Mouse (Mus musculus): ENCODE measurements around the gene Ep400.
A peak's percentile ranks its signal among the peaks of the same experiment; 100 is the strongest.
"Not testable (repeated sequence)": the region's sequence is repeated elsewhere in the genome, so short reads cannot be mapped to it uniquely, and the experiment has no call there.

Ep400 gene

DNA sequence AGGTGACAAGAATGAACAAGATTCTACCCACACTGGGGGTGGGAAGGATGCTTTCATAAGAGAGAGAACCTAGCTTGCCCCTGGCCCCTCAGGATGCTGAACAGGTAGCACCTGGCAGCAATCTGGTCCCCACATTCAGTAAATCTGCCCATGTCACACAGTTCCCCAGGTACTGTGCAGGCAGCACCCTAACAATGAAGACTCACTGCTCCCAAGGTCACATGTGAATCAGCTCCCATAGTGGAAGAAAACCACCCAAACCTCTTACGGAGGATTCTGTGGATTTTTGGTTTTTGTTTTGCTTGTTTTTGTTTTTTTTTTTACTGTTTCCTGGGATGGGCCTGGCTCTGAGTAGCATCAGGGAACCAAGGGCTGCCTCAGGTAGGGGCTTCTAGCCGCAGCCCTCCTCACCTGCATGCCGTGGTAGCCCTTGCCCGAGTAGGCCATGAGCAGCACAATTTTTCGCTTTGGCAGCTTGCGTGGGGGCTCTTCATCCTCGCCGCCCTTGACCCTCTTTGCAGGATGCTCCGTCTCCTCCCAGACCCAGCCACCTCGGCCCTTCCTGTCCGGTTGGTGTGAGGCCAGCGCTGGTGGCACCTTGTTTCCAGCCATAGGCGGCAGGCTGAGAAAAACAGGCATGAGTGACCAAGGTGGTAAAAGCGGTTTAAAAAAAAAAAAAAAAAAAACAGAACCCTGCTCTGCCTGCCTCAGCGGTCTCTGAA is 8.9 kb upstream of the Ep400 start:
- DNase-seq = no peak

DNA sequence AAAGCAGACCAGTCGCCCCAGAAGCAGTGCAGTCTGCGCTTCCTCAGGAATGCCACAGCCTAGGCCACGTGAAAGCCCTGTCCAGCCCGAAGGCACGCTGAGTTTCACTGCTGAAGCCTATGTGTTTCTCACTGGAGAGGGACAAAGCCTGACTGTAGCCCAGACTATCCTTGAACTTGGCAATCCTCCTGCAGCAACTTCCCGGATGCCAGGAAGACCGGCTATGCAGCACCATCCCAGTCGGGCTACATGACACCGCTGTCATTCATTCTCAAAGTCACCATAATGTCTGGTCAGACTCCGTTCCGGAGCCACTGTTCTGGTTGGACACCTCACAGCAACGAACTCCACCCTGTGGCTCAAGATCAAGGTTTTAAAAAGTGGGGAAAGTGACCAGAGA is 7.7 kb upstream of the Ep400 start:
- no peak for DNase-seq

DNA sequence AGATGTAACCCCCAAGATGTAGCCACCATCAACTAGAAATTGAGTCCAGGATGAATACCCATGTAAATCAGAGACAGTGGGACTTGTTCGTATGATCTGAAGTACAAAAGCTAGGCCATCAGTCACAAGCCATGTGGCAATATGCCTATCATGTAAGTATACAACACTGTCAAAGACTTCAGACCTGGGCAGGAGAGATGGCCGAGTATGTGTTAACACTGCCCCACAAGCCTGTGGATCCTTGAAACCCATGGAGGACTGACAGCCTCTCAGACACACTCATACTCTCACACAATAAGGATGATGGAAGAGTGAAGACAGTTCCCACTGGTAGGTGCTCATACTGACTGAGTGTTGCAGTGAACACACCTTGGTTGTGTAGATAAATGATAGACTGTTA is 5.6 kb upstream of the Ep400 start:
- DNase-seq = no peak

DNA sequence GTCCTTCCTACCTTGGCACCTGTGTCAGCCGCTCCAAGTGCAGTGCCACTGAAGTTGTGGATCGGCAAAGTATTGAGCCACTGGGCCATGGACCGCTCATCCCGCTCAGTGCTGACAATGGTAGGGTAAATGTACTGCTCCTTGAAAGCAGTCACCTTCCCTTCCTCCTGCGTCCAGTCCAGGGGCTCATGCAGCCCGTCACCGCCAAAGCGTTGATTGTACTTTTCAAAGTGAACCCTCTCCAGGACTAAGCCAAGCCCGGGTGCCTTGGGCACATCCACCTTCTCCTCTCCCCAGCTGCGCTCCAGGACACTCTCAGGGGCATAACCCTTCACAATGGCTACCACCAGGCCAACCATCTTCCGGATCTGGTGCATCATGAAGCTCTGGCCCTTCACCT is 4.0 kb upstream of the Ep400 start:
- no peak for DNase-seq

DNA sequence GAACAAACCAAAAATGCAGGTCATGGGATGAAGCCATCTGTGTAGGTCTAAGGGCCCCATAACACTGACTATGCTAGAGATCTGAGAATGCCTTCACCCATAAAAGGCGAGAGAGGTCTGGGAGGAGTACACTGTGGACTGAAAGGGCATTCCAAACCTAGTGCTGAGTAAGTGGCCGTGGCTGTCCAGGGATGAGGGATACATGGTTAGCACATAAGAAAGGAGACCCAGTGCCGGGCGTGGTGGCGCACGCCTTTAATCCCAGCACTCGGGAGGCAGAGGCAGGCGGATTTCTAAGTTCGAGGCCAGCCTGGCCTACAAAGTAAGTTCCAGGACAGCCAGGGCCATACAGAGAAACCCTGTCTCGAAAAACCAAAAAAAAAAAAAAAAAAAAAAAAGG is 2.4 kb upstream of the Ep400 start:
- not testable (repeated sequence) for DNase-seq

DNA sequence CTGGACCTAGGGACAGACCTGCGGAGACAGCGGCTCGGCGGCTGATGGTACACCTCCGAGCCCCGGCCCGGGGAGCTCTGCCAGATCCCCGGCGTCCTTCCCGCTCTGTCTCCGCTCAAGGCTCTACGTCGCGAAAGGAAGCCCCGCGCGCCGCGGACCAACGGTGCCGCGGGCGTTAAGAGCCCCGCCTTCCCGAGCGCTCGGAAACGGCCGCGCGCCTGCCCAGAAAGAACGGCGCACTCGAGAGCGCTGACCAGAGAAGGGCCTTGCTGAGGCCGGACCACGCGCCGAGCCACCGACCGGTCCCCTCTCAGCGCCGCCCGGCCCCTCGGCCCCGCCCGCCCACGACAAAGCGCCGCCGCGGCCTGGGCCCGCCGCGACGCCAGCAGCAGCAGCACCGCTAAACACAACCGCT is 479 bp downstream of the Ep400 start:
- DNase-seq = peak; percentile 59

- no peak for DNase-seq
Observed at GRCm38 (mm10) chr5:110769272-110769671, 1.2 kb downstream of the Ep400 start.

GRCm38 (mm10) chr5:110763890-110764289 is 6.6 kb downstream of the Ep400 start:
- DNase-seq = no peak

DNA sequence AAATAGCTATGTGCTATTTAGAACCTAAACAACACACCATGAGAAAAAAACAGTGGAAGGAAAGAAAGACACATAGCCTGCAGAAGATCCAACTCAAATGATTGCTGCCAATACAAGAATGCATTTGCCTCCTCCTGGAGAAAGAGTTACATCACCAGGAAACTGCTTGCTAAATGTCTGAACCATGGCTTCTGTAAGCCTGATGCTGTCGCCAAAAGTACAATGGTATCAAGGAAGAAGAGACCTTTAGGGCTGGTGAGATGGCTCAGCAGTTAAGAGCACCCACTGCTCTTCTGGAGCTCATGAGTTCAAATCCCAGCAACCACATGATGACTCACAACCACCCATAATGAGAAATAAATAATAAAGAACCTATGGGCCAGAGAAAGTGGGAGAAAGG is 25.5 kb downstream of the Ep400 start:
- DNase-seq = no peak

DNA sequence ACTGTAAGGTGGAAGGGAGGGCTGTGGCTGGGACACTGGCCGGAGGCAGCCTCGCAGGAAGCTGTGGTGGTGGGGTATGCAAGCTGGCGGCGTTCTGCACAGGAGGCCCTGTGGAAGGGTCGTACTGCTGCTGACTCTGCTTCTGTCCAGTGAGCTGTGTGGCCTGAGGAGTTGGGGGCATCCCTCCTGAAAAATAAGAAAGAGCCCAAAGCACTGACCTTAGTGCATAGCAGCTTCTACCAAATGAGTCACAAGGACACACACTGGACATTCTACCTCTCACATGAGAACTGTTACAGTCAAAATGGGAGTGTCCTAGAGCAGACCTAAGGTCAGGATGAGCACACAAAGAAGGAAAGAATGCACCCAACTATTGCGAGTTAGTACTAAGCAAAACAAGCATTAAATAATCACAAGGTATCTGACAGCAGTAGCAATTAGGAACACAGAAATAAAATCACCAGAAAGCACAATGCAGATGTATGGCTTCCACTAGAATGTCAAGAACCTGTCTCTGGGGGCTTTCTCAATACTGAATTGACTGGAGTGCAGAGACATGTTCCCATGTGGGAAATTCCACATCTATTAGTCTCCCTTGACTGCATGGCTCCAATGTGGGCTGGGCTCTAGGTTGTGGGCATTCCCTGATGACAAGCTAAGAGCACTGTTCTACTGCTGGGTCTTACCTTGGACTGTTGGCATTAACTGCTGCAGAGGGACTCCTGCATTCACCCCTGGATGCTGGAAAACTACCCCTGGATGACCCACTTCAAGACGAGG is 30.8 kb downstream of the Ep400 start:
- DNase-seq = no peak

DNA sequence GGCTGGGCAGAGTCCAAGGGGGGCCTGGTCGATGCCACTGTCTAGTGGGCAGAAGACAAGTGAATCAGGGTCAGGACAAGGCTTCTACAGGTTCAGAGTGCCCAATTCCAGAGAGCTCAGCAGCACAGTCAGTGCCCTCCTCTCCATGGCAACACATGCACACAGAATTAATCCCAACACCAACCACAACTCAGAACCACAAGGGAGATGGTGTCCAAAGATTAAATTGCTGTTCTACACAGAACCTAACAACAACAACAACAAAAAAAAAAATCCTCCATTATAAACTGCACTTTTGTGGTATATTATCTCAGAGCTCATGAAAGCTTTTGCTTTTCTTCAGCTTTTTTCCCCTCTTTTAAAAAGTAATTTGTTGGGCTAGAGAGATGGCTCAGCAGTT is 34.9 kb downstream of the Ep400 start:
- no peak for DNase-seq

DNA sequence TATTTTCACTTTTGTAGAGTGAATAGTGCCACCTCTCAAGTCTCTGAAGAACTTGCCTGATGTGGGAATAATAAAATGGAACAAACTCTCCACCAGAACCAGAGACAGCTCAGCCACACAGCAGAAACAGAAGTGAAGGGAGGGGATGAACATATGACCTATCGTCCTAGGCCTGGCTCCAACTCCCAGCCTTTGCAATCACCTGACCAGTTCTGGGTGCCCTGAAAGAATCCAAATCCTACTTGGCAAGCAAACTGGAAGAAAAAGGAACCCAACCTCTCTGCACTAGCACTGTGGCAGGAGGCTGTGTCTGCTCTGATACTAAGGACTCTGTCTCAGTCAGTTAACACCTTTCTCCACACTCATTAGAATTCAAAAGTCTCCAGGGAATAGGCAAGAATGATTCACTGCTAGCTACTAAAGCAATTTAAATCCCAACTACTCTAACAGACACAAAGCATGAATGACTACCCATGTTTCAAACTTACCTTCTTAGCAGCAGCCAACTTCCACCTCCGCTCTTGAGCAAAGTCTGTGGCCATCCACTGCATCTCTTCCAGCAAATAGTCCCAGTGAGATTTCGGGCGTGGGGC is 37.2 kb downstream of the Ep400 start:
- no peak for DNase-seq

DNA sequence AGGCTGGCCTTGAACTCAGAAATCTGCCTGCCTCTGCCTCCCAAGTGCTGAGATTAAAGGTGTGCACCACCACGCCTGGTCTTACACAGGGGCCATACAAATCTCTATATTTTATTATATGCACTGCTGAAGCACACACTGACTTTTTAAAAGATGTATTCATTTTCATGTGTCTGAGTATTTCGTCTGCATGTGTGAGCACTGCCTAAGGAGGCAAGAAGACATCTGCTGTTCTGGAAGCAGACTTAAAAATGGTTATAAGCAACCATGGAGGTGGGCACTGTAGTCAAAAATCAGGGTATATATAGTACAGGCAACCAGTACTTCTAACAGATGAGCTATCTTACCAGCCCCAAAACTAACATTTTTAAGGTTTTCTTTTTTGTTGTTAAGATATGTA is 39.3 kb downstream of the Ep400 start:
- DNase-seq = no peak

GRCm38 (mm10) chr5:110727850-110728249 is 42.7 kb downstream of the Ep400 start:
- no peak for DNase-seq

DNA sequence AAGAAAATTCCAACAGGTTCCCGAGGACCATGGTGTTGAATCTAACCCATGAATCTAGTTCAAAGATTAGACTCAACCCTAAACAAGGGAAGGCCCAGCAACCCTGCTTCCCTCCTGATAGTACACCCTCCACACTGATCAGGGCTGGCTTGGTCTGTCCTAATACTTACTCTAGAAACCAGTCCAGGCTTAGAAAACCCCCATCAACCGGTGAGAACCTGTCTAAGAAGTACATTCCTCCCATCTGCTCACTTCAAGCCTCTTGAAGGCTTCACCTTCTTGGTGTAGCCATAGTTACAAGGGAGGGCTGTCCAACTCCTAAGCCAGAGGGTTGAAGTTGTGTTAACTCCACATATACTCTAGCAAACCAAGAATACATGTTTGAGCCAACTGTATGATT is 47.0 kb downstream of the Ep400 start:
- DNase-seq = no peak

- not testable (repeated sequence) for DNase-seq
Observed at GRCm38 (mm10) chr5:110721463-110721862, 49.1 kb downstream of the Ep400 start.

- no peak for DNase-seq
Observed at GRCm38 (mm10) chr5:110711455-110711854, 59.1 kb downstream of the Ep400 start.

DNA sequence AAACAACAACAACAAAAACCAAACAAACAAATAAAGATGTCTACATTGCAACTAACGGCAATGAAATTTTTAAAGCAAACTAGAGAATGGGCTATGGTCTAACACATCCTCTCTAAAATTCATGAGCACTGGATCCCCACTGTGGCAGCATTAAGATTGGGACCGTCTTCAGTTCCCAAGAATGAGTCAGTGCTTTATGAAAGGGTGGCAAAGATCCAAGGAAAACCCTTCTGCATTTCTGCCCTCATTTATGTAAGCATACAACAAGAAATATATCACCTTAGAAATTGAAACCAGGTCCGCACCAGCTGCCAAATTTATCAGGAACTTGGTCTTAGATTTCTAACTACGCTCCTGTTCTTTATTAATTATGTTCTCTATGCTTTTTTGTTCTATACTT is 61.3 kb downstream of the Ep400 start:
- DNase-seq = no peak

- DNase-seq = no peak
Observed at GRCm38 (mm10) chr5:110704004-110704403, 66.5 kb downstream of the Ep400 start.

GRCm38 (mm10) chr5:110698617-110699016 is 71.9 kb downstream of the Ep400 start:
- no peak for DNase-seq

DNA sequence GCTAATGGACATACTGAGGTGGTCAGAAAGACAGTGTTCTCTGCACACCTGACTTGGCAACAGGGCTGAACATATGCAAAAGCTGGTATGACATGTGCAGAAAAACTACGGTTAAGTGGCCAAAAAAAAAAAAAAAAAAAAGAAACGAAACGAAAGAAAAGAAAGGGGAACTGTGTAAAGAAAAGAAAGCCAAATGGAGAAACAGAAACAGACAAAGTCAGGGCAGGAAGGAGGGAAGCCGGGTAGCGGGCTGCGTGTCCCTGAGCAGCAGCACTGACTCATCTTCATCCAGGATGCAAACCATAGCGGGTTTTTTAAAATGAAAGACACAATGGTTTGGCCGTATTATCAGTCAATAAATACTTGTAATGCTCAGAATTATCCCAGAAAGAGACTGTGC is 88.5 kb downstream of the Ep400 start:
- DNase-seq = no peak

GRCm38 (mm10) chr5:110665486-110666121 is 104.9 kb downstream of the Ep400 start:
- no peak for DNase-seq

DNA sequence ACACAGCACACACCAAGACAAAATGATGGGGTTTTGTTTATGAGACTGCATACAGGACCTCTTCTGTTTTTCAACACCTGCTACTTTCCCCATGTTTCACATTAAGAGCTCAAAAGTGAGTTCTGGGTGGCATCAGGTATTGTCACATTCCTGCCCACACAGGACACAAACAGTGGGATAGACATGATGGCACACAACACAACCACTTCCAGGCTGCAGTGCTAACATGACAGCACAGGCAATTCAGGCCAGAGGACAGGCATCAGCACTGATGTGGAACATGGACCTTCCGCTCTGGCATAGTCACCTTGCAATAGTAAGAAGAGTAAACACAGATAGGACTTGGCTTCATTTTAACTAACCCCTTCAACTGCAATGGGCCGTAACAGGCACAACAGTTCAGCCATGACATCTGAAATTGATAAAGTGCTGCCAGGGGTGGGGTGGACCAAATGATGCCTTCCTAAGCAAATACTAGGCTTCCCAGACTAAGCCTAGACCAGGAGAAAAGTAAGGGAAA is 105.7 kb downstream of the Ep400 start:
- no peak for DNase-seq
